Mouse (Mus musculus) lung, postnatal 0 days (tissue): ENCODE data around the gene Tcl1b1. TPM values are rescaled to one million over a fixed set of nuclear protein-coding genes. Genes with fewer than 3 reads are reported as not detected.
A peak's percentile ranks its signal among the peaks of the same experiment; 100 is the strongest.
"Not testable (repeated sequence)": the region's sequence is repeated elsewhere in the genome, so short reads cannot be mapped to it uniquely, and the experiment has no call there.

ENCODE experiments used
- ATAC-seq: fragments of 200-750 bp; cut with Nextera tagmentation; 2 replicates; pipeline ENCODE4 v1.8.0; 2017; ENCODE audit warnings: moderate library complexity
- DNase-seq: peaks from one replicate; pipeline ENCODE4 v3.0.0-alpha.2; 2016; ENCODE audit warnings: low spot score
- H3K27ac ChIP-seq: fragments of 300-500 bp; sonication (generic); 2 replicates; pipeline ENCODE4 v1.5.1; 2014; ENCODE audit warnings: antibody characterized with exemption, mild to moderate bottlenecking, low read length, mixed read lengths
- H3K27me3 ChIP-seq: fragments of 300-500 bp; sonication (generic); replicated peaks from 2 replicates; pipeline ENCODE4 v1.6.1; 2014; ENCODE audit warnings: low read length, mixed read lengths; ENCODE audit not compliant: insufficient read depth
- H3K36me3 ChIP-seq: fragments of 300-500 bp; sonication (generic); 2 replicates; pipeline ENCODE4 v1.6.1; 2014; ENCODE audit warnings: low read length, mixed read lengths; ENCODE audit not compliant: insufficient read depth
- H3K4me1 ChIP-seq: fragments of 300-500 bp; sonication (generic); 2 replicates; pipeline ENCODE4 v1.6.1; 2014; ENCODE audit warnings: antibody characterized with exemption, low read depth, low read length, mixed read lengths; ENCODE audit not compliant: insufficient read depth
- H3K4me2 ChIP-seq: fragments of 300-500 bp; sonication (generic); replicated peaks from 2 replicates; pipeline ENCODE4 v1.6.1; 2014; ENCODE audit warnings: low read depth, mild to moderate bottlenecking, low read length, moderate library complexity, mixed read lengths
- H3K4me3 ChIP-seq: fragments of 300-500 bp; sonication (generic); 2 replicates; pipeline ENCODE4 v1.5.1; 2014; ENCODE audit warnings: low read depth, low read length
- H3K9ac ChIP-seq: fragments of 300-500 bp; sonication (generic); replicated peaks from 2 replicates; pipeline ENCODE4 v1.6.1; 2014; ENCODE audit warnings: low read depth, mild to moderate bottlenecking
- H3K9me3 ChIP-seq: fragments of 300-500 bp; sonication (generic); 2 replicates; pipeline ENCODE4 v1.6.1; 2016; ENCODE audit warnings: low read length, mixed read lengths
- CTCF ChIP-seq: IDR thresholded peaks from 2 replicates; pipeline ENCODE4 v1.5.1; 2016; ENCODE audit warnings: antibody characterized with exemption, mild to moderate bottlenecking
- EP300 ChIP-seq: IDR thresholded peaks from 2 replicates; pipeline ENCODE4 v1.6.1; 2016; ENCODE audit warnings: antibody characterized with exemption, mild to moderate bottlenecking, control low read depth
- WGBS: fragments of 180-500 bp; shearing (Covaris S2); extraction: QIAGEN DNeasy Blood & Tissue Kit; methylation state at CpG from one replicate; pipeline ENCODE4 v1.1.7; 2014; 5-methylcytosine and 5-hydroxymethylcytosine counted together
- polyA plus RNA-seq: library from polyadenylated mRNA; unstranded; fragments of >200 nt; fragmentation: Nextera tagmentation; extraction: Ambion mirVana; gene quantifications from 2 replicates; pipeline ENCODE4 v1.2.1, GENCODE M21; 2015

Tcl1b1 gene
- polyA plus RNA-seq, 1 experiment from 2014 or later, result not detected

DNA sequence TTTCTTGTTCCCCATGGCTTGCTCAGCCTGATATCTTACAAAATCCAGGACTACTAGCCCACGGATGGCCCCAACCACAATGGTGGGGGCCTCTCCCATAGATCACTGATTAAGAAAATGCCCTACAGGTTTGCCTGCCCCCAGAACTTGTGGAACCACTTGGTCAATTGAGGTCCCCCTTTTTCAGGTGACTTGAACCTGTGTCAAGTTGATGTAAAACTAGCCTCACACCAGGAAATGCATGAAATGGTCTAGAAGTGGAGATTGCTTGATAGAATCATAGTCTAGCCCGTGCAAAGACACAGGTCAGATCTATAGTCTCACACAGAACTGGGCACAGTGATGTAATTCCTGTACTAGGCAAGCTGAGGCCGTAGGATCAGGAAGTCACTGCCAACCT lies 13.8 kb upstream of the Tcl1b1 start, which contains the start of gene Tcl1b2:
Gene Tcl1b2 (plus strand): TSS at position 301 of the 400 bp plus-strand sequence.
- no peaks in the 10 kb centered on the region for H3K36me3 ChIP-seq
- no peaks in the 10 kb centered on the region for H3K4me1 ChIP-seq
- no peak within 1 kb of the TSS for H3K27ac ChIP-seq
- no peak within 1 kb of the TSS for H3K4me3 ChIP-seq
- DNase-seq (no peak), ATAC-seq (no peak)
- H3K9me3 ChIP-seq, result no peaks in the 10 kb centered on the region
- 76% methylated on average over 3 of the region's 3 CpGs for WGBS
- no peak for TF ChIP-seq EP300
- no peak for TF ChIP-seq CTCF
- no peaks in the 10 kb centered on the region for H3K27me3 ChIP-seq
- no peak within 1 kb of the TSS for H3K9ac ChIP-seq
- no peak within 1 kb of the TSS for H3K4me2 ChIP-seq

DNA sequence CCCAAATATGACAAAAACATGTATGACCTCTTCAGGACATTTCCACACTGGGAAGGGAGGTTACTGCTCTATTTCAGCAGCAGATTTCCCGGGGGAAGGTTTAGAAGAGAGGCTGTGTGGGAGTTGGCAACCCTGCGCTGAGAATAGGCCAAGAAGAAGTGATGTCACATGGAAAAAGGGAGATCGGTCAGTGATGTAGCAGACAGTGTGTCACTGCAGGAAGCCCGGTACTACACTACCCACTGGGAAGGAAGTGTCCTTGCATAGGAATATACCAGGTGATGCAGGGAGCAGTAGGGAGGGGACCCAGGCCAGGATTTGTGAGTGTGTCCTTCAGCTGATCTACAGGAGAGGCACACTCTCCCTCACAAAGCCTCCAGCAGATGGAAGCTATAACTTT lies 4.2 kb upstream of the Tcl1b1 start:
- not testable (repeated sequence) for DNase-seq, ATAC-seq
- 67% methylated on average over 4 of the region's 4 CpGs for WGBS

GRCm38 (mm10) chr12:105158842-105159241 lies 648 bp upstream of the Tcl1b1 start:
- no peaks in the 10 kb centered on the region for H3K27me3 ChIP-seq
- no peak overlapping the region for H3K27ac ChIP-seq
- TF ChIP-seq EP300, result no peak
- no peak for TF ChIP-seq CTCF
- H3K9ac ChIP-seq, result no peak overlapping the region
- no peak overlapping the region for H3K4me3 ChIP-seq
- no peaks in the 10 kb centered on the region for H3K36me3 ChIP-seq
- no peaks in the 10 kb centered on the region for H3K9me3 ChIP-seq
- ATAC-seq, result no peak
- H3K4me1 ChIP-seq, result no peaks in the 10 kb centered on the region
- no peak for DNase-seq
- H3K4me2 ChIP-seq, result no peak overlapping the region
- 72% methylated on average over 6 of the region's 6 CpGs for WGBS

More for the DNA sequence above, 4.2 kb upstream of the Tcl1b1 start:
- H3K27ac ChIP-seq, H3K27me3 ChIP-seq, H3K4me3 ChIP-seq, H3K9me3 ChIP-seq, H3K36me3 ChIP-seq, H3K4me2 ChIP-seq, H3K4me1 ChIP-seq, H3K9ac ChIP-seq: not testable (repeated sequence)

GRCm38 (mm10) chr12:105166734-105167133 lies 7.2 kb downstream of the Tcl1b1 start:
- H3K9me3 ChIP-seq, result no peaks in the 10 kb centered on the region
- ATAC-seq (no peak), DNase-seq (no peak)
- WGBS, result 77% methylated on average over 3 of the region's 3 CpGs
- no peaks in the 10 kb centered on the region for H3K4me1 ChIP-seq
- H3K27me3 ChIP-seq, result no peaks in the 10 kb centered on the region
- H3K36me3 ChIP-seq, result no peaks in the 10 kb centered on the region
- TF ChIP-seq CTCF (no peak), EP300 (no peak)
- no peak overlapping the region for H3K4me2 ChIP-seq
- H3K4me3 ChIP-seq, result no peak overlapping the region
- no peak overlapping the region for H3K9ac ChIP-seq
- H3K27ac ChIP-seq, result no peak overlapping the region

- Histone ChIP-seq H3K4me2 (no peak overlapping the region), H3K36me3 (no peaks in the 10 kb centered on the region), H3K27ac (no peak overlapping the region), H3K4me1 (no peaks in the 10 kb centered on the region), H3K9ac (no peak overlapping the region), H3K4me3 (no peak overlapping the region), H3K27me3 (no peaks in the 10 kb centered on the region), H3K9me3 (no peaks in the 10 kb centered on the region)
- ATAC-seq, result peak; percentile 56
- TF ChIP-seq EP300, result no peak
- TF ChIP-seq CTCF, result no peak
- WGBS, result 58% methylated on average over 2 of the region's 2 CpGs
- peak; percentile 27 for DNase-seq
Observed at GRCm38 (mm10) chr12:105173366-105173765, 13.9 kb downstream of the Tcl1b1 start.

DNA sequence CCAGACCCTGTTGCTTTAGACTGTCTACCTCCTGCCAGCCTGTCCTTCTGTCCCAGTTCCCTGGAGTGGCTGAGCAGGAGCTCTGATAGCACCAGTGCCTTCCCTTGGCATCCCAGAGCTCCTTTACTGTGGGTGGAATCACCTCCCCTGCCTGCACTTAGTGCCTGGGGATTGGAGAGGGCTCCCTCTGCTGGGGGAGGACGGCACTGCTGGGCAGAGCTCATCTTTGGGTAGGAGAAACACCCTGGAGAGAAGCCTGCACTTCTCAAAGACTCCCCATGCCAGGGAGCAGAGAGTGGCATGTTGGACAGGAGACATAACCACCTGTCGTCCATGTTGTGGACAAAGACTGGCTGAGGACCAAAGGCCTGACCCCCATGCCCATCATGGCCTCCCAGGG lies 14.8 kb downstream of the Tcl1b1 start:
- ATAC-seq, H3K27ac ChIP-seq, H3K4me3 ChIP-seq, H3K9ac ChIP-seq, H3K4me1 ChIP-seq, H3K4me2 ChIP-seq, DNase-seq, H3K27me3 ChIP-seq, H3K9me3 ChIP-seq, H3K36me3 ChIP-seq: not testable (repeated sequence)
- peak; percentile 38 for TF ChIP-seq CTCF
- WGBS, result 34% methylated on average over 2 of the region's 2 CpGs

- WGBS, result 46% methylated on average over 3 of the region's 3 CpGs
- ATAC-seq, H3K27ac ChIP-seq: not testable (repeated sequence)
Observed at GRCm38 (mm10) chr12:105176044-105176443, 16.6 kb downstream of the Tcl1b1 start, which contains the start of gene Tcl1b5. TSS of gene Tcl1b5 (plus strand) at chr12:105176344.

GRCm38 (mm10) chr12:105181040-105181644 lies 21.7 kb downstream of the Tcl1b1 start:
- ATAC-seq, H3K4me1 ChIP-seq, H3K27me3 ChIP-seq, H3K4me3 ChIP-seq, H3K36me3 ChIP-seq, H3K9me3 ChIP-seq, H3K27ac ChIP-seq, H3K9ac ChIP-seq, DNase-seq, H3K4me2 ChIP-seq: not testable (repeated sequence)
- WGBS, result 52% methylated on average over 4 of the region's 4 CpGs

More at GRCm38 (mm10) chr12:105176044-105176443, 16.6 kb downstream of the Tcl1b1 start, which contains the start of gene Tcl1b5:
- not testable (repeated sequence) for H3K4me1 ChIP-seq, H3K36me3 ChIP-seq, H3K9ac ChIP-seq, DNase-seq, H3K4me3 ChIP-seq, H3K27me3 ChIP-seq, H3K9me3 ChIP-seq, H3K4me2 ChIP-seq
